Mouse (Mus musculus) thymus, adult 2 months (tissue): Measurements from ENCODE around the gene Hhat. TPM values are rescaled to one million over a fixed set of nuclear protein-coding genes. Genes with fewer than 3 reads are reported as not detected.

Experiments
- DNase-seq: peaks from one replicate; pipeline ENCODE4 v3.0.0; 2021
- H3K27ac ChIP-seq: fragments of 200-500 bp; 2 replicates; pipeline ENCODE4 v1.5.1; 2012; ENCODE audit warnings: low read length, control low read depth; ENCODE audit not compliant: control insufficient read depth, insufficient read depth
- H3K27me3 ChIP-seq: fragments of 200-500 bp; 2 replicates; pipeline ENCODE4 v1.6.1; 2012; ENCODE audit warnings: mild to moderate bottlenecking, low read length, moderate library complexity, mixed read lengths; ENCODE audit not compliant: control insufficient read depth, insufficient read depth
- H3K36me3 ChIP-seq: fragments of 200-500 bp; 2 replicates; pipeline ENCODE4 v1.6.1; 2012; ENCODE audit warnings: mild to moderate bottlenecking, low read length, moderate library complexity; ENCODE audit not compliant: control insufficient read depth, insufficient read depth
- H3K4me1 ChIP-seq: fragments of 200-500 bp; replicated peaks from 2 replicates; pipeline ENCODE4 v1.6.1; 2012; ENCODE audit warnings: low read length; ENCODE audit not compliant: control insufficient read depth, insufficient read depth
- H3K4me3 ChIP-seq: fragments of 200-500 bp; 2 replicates; pipeline ENCODE4 v1.5.1; 2012; ENCODE audit warnings: mild to moderate bottlenecking, low read length, control low read depth, moderate library complexity; ENCODE audit not compliant: control insufficient read depth, insufficient read depth
- CTCF ChIP-seq: fragments of 200-500 bp; IDR thresholded peaks from 2 replicates; pipeline ENCODE4 v1.5.1; 2012; ENCODE audit warnings: mild to moderate bottlenecking, control low read depth, low read length, moderate library complexity, borderline replicate concordance; ENCODE audit not compliant: control insufficient read depth, poor library complexity, insufficient read depth; ENCODE audit errors: extremely low read depth
- POLR2A ChIP-seq: fragments of 200-500 bp; IDR thresholded peaks from 2 replicates; pipeline ENCODE4 v1.6.1; 2012; ENCODE audit warnings: mild to moderate bottlenecking, low read length, control low read depth, moderate library complexity; ENCODE audit not compliant: control insufficient read depth, poor library complexity, insufficient read depth; ENCODE audit errors: extremely low read depth
- WGBS: fragments of 180-500 bp; shearing (Covaris S2); methylation state at CpG from one replicate; pipeline ENCODE4 v1.1.7; 2018; 5-methylcytosine and 5-hydroxymethylcytosine counted together
- polyA plus RNA-seq: library from polyadenylated mRNA; depleted of rRNA; stranded (reverse); fragments of >200 nt; gene quantifications from 2 replicates; pipeline ENCODE4 v1.2.3, GENCODE M21; 2012

The Hhat gene
- polyA plus RNA-seq, 1 experiment, result 5.8 TPM

GRCm38 (mm10) chr1:192693644-192694043 is 77.4 kb downstream of the Hhat start:
- no peaks in the 10 kb centered on the region for H3K27me3 ChIP-seq
- WGBS, result 96% methylated on average over 10 of the region's 10 CpGs

GRCm38 (mm10) chr1:192692982-192693381 is 78.0 kb downstream of the Hhat start:
- WGBS, result 6% methylated on average over 7 of the region's 7 CpGs
- no peak for TF ChIP-seq CTCF
- TF ChIP-seq POLR2A, result no peak
- H3K36me3 ChIP-seq, result no peaks in the 10 kb centered on the region
- H3K27ac ChIP-seq, result no peak overlapping the region
- no peak overlapping the region for H3K4me3 ChIP-seq
- DNase-seq, result peak; percentile 6
- no peaks in the 10 kb centered on the region for H3K27me3 ChIP-seq
- 0 out of 2 replicates have a peak, but pooled peaks cover 4% of the 10 kb centered on the region for H3K4me1 ChIP-seq

More at GRCm38 (mm10) chr1:192693644-192694043, 77.4 kb downstream of the Hhat start:
- Histone ChIP-seq H3K4me3 (no peak overlapping the region), H3K27ac (no peak overlapping the region), H3K36me3 (no peaks in the 10 kb centered on the region), H3K4me1 (0 out of 2 replicates have a peak, but pooled peaks cover 4% of the 10 kb centered on the region)
- no peak for DNase-seq
- TF ChIP-seq POLR2A (no peak), CTCF (no peak)

- Histone ChIP-seq H3K36me3 (no peaks in the 10 kb centered on the region), H3K27me3 (no peaks in the 10 kb centered on the region; the same call in 1 of the 2 replicates), H3K4me3 (no peak overlapping the region), H3K4me1 (no peaks in the 10 kb centered on the region), H3K27ac (no peak overlapping the region)
- TF ChIP-seq POLR2A (no peak), CTCF (no peak)
- no peak for DNase-seq
- 99% methylated on average over 4 of the region's 4 CpGs for WGBS
These were observed 88.6 kb downstream of the Hhat start for GRCm38 (mm10) chr1:192682219-192682951.

GRCm38 (mm10) chr1:192677236-192677635 is 93.8 kb downstream of the Hhat start:
- no peak overlapping the region for H3K27ac ChIP-seq
- no peaks in the 10 kb centered on the region for H3K27me3 ChIP-seq
- WGBS, result 90% methylated on average over 5 of the region's 5 CpGs
- H3K4me3 ChIP-seq, result no peak overlapping the region
- DNase-seq, result no peak
- no peaks in the 10 kb centered on the region for H3K36me3 ChIP-seq
- H3K4me1 ChIP-seq, result no peaks in the 10 kb centered on the region
- TF ChIP-seq CTCF, result no peak
- no peak for TF ChIP-seq POLR2A

- 81% methylated on average over 4 of the region's 4 CpGs for WGBS
- TF ChIP-seq POLR2A (no peak), CTCF (no peak)
- Histone ChIP-seq H3K27me3 (no peaks in the 10 kb centered on the region), H3K4me3 (no peak overlapping the region), H3K36me3 (no peaks in the 10 kb centered on the region), H3K4me1 (no peaks in the 10 kb centered on the region), H3K27ac (no peak overlapping the region)
- no peak for DNase-seq
These were observed 107.4 kb downstream of the Hhat start for GRCm38 (mm10) chr1:192663608-192664007.

- H3K4me3 ChIP-seq, result no peak overlapping the region
- DNase-seq, result no peak
- 76% methylated on average over 5 of the region's 5 CpGs for WGBS
- no peaks in the 10 kb centered on the region for H3K27me3 ChIP-seq
- no peak overlapping the region for H3K27ac ChIP-seq
- TF ChIP-seq CTCF (no peak), POLR2A (no peak)
- no peaks in the 10 kb centered on the region for H3K36me3 ChIP-seq
- no peaks in the 10 kb centered on the region for H3K4me1 ChIP-seq
These were observed 107.9 kb downstream of the Hhat start for GRCm38 (mm10) chr1:192663092-192663491.
